Mouse (Mus musculus) adrenal gland, adult 8-10 months (tissue): ENCODE measurements around the gene St7. TPM values are rescaled to one million over a fixed set of nuclear protein-coding genes. Genes with fewer than 3 reads are reported as not detected.

Source experiments
- DNase-seq: peaks from one replicate; pipeline ENCODE4 v3.0.0; 2022
- total RNA-seq, 4 experiments: library from RNA; stranded (reverse); gene quantifications; 2 replicates each; pipeline ENCODE4 v1.2.4; 2022

St7 gene
- total RNA-seq, 4 experiments from 2014 or later, result 24.7 to 32.7 (median 30.4) TPM

DNA sequence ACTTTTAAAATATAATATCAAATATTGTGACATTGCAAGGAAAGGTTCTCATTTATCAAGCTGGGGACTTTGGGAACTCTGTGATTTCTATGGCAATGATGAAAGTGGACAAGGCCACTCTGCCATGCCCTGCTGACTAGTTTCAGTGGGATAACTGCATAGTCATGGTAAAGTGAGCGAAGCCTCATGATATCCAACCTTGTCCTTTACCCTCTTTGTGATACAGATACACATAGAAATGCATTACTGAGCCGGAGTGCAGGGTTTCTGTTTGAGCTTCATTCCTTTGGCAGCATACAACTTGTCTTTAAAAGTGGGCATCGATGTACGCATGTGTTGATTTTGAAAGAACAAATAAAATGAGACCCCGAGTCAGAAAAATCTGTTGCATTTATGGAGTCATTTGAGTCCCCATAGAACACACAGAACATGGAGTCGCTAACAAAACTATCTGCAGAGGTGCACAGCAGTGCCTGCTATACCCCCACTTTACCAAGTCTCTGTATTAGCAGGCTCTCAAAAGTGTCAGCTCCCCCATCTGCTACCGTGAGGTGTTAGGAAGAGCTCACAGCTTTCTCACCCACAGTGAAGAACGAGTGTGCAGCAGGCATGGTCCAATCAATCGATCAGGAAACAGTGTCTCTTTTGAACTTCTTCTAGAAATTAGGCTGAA lies 77.4 kb downstream of the St7 start:
- no peak for DNase-seq

DNA sequence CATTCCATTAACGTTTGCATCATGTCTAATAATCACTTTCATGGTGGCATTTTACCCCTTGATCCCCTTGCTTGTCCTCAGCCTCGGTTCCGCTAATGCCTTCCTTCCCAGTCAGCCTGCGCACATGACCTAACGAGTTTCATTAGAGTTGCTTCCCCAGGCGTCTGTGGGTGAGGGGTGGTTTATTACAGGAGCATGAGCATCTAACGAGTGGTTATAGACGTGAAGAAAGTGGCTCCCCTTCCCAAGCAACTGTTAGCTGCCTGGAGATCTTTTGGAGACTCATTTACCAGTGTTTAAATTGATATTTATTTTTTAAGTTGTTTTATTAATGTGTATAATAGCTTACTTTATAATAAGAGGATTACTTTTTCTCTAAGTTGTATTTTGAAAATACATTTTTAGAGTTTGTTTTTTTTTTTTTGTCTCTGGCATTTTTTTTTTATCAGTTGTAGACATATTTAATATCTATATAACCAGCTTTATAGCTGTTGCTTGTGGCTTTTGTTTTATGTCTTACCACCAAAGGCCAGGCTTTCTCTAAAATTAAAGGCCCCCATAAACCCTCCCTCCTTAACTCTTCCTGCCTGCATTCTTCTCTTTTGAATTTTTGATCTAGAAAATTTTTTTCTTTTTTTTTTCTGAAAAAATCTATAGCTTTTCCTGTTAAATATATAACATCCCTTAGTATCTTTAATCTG lies 78.1 kb downstream of the St7 start:
- DNase-seq, result no peak

DNA sequence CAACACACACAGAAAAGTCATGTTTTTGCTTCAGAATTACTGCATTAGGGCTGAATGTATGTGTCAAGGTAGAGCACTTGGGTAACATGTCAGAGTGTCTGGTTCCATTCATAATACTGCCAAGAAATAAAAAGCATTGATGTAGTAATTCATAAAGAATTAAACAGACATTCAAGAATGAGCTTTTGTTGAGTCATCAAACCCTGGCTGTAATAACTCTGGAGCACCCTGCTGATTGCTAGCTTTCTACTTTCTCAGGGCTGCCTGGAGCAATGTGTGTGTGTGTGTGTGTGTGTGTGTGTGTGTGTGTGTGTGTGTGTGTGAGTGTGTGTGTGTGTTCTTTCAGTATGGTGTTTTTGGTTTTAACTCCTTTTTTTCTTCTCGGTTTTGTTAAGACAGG lies 78.7 kb downstream of the St7 start:
- no peak for DNase-seq

DNA sequence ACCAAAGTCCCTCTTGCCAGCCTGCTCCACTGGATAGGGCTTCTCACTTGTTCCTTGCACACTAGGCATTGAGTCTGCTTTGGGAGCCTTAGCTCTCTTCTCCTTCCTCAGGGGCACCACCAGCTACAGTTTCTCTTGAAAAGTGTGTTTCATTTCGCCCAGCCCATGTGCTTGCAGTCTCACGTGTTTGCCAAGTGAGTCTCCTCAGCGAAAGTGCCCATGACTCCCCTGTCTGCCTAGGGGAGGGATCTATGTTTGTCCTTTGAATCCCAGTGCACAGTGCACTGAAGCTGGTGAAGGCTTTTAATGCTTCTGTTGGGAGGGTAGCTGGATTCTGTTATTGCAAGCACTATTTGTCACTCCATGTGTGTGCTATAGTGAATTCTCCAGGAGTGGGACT lies 79.8 kb downstream of the St7 start:
- peak; percentile 8 for DNase-seq

DNA sequence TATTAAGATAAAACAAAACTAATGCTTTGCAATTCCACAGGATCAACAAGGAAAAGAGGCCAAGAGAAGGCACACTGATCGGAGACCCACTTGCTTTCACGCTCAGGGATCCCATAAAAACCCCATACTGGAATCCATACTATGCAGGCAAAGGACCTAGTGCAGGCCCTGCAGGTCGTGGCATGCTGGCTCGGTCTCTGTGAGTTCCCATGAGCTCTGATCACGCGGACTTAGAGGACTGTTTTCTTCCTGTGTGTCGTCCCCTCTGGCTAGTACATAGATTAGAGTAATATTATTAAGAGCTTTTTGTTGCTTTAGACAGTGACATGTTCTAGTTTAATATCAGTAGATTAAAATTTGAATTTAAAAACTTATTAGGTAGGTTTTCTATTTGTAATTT lies 83.3 kb downstream of the St7 start:
- DNase-seq, result no peak

GRCm38 (mm10) chr6:17777018-17777799 lies 84.5 kb downstream of the St7 start:
- DNase-seq, result no peak

GRCm38 (mm10) chr6:17778648-17779202 lies 86.0 kb downstream of the St7 start:
- DNase-seq, result no peak

- DNase-seq, result no peak
These were observed 90.8 kb downstream of the St7 start for GRCm38 (mm10) chr6:17783511-17783910.

GRCm38 (mm10) chr6:17784523-17784922 lies 91.8 kb downstream of the St7 start:
- no peak for DNase-seq

DNA sequence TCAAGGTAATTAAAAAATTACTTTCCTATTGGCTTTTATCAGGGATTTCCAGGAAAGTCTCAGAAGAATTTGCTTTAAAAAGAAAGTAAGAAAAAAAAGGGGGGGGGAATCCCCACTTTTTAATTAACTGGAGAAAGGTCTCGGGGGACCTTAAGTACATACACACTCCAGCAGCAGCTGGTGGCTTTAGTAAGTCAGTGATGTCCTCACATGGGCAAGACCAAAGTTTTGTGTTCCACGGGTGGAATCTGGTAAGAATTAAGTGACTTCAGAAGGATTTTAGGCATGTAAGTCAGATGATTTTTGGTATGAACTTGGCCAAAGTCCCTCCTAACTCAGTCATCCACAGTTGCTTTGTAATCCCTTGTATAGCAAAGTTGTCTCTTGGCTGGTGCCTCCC lies 92.5 kb downstream of the St7 start:
- no peak for DNase-seq

DNA sequence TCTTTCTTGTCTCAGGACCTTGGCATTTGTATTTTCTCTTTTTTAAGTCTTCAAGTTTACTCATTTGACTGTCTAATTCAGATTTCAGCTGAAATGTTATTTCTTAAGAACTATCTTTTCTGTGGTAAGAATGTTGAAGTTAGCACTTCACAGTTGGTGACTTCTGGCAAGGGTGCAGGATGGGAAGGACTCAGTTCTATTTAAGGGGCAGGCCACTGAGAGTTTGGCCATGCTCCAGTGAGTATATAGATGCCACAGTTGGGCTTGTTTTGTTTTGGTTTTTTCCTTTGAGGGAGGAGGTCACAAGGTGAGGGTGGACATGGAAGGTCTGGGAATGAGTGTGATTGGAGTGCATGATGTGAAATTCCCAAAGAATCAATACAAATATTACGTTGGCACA lies 95.1 kb downstream of the St7 start:
- DNase-seq, result no peak

DNA sequence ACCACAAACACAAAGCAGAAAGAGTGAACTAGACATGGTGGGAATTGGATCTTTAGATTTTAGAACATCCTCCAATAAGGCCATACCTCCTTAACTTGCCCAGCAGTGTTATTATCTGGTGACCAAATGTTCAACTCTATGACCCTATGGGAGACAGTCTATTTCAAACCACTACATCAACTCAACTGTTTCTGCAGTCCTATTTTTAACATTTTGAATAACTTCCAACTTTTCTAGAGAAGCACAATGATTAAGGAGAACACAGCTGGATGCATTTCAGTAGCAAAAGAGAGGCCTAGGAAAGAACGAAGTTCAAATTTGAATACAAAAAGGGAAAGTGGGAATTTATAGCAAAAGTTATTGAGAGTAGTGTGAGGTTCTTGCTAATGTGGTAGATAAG lies 97.5 kb downstream of the St7 start:
- no peak for DNase-seq

GRCm38 (mm10) chr6:17793471-17793870 lies 100.7 kb downstream of the St7 start:
- DNase-seq, result peak; percentile 12

DNA sequence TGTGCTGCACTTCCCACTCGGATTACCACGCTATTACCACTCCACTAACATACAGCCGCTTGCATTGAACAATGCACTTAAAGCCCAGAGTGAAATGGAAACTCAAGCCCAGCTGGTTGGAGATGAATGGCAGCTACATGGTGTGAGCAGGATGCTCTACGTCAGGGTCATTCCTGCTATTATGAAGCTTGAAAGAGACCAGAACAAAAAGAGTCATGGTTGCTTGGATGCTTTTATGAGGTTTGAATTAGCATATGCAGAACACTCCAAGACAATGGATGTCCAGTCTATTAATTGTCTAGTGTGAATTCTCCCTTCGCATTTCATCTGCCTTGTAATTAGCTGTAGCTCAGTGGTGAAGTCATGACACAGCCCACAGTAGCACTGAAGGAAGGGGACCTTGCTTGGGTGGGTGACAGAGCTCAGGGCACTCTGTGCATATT lies 104.6 kb downstream of the St7 start:
- no peak for DNase-seq

DNA sequence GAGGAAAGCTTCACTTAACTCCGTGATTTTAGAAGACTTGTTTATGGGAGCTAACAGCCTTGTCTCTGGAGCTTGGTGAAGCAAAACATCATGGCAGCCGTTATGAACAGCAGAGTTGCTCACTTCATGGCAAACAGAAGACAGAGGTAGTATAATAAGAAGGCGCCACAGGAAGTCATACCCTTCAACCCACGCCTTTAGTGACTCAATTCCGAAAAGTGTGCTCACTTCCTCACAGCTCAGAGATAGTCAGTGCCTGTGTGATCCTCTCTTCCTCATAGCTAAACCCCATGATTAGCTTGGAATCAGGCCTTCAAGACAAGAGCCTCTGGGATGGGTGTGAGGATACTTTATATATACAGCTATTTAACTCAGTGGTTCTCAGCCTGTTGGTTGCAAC lies 108.0 kb downstream of the St7 start:
- DNase-seq, result no peak

DNA sequence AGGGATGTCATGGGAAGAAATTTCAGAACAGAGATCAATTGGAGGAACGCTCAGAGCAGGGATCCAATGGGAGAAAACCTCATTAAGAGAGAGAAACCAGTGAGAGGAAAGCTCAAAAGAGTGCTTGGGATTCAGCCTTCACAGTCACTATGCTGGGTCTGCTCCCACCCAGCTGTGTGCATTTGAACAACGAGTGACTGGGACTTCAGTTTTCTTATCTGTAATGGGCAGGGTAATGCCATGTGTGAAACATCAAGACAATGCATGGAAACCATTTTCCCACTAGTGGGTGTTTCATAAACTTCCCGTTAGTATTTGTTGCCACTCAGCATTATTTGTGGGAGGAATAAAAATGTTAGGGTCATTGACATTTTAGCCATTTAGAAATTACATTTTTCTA lies 111.7 kb downstream of the St7 start:
- no peak for DNase-seq

DNA sequence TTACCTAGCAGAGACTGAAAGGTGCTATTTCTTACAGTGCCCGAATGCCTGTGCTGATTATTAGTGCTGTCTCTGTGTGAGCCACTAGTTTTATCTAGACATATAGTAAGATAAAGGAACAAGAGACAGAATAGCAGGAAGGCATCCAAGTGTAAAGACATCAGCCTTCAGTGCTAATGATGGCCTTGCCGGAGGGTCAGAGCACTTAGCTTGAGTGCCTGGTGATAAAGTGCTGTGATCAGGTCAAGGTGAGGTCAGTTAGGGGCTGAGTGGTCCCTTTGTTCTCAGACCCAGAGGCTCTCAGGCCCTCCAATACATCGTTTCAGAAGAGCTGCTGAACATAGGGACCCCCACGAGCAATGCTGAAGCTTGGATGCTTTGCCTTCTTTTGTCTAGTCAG lies 113.8 kb downstream of the St7 start:
- DNase-seq, result no peak

GRCm38 (mm10) chr6:17811063-17811462 lies 118.3 kb downstream of the St7 start:
- DNase-seq, result no peak

DNA sequence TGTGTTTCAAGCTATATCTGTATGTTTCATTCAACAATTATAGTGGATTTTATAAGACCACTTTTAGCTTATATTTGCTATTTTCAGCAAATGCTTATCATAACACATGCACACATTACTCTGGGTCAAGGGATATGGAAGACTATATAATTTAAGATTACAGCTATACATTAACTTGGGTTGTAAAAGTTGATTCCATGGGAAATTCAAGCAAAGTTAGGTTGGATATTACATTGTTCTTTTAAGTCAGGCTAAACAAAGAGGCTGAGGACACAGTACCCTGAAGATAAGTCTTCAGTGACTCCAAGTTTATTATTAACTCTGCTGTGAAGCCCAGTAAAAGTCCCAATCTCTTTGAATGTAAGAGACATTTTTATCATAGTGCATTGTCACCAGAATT lies 118.8 kb downstream of the St7 start:
- no peak for DNase-seq

DNA sequence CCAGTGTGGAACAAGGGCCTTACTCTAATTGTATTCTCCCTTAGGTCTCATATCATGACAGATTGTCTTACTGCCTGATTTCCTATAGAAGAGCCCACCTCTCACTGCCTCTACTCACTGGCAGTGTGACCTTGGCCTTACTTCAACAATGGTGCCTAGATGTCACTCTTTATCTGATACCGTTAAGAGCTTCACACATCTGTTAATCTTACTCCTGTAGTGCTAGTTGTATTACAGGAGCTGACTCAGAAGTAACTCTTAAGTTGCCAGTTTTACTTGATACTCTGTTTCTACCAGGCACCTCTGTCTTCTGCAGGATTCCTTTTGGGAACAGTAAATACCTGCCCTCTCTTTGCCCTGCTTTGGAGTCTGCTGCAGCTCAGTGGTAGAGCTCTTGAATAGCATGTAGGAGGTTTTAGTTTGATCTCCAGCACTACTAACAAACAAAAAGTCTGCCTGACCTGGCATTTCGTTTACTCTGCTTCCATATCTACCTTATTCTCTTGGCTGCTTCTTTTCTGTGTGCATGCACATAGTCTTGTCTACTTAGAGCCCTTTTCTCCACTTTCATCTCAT lies 121.4 kb downstream of the St7 start:
- no peak for DNase-seq

DNA sequence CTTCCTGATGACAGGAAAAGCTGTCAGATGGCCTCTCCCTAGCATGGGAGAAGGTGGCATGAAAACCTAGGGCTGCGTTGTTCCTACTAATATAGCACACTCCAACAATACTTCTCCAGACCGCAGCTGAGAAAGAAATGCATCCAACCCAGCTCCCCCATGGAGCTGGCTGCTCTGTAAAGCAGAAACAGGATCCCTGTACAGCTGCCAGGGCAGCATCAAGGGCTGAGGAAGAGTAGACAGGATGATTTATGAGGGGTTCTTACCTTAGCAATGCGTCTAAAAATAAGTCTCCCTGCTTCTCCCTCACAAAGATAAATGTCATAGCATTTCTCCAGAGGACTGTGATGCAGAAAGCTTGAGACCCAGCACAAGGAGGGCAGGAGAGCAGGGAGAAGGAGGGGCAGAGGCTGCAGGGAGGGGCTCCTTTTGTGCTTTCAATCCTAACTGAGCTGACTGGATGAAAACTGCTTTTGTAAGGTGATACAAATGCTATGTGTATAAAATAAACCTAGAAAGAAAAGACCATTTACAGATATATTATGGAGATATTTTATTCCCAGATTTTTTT lies 124.2 kb downstream of the St7 start:
- DNase-seq, result no peak

- no peak for DNase-seq
These were observed 130.9 kb downstream of the St7 start for GRCm38 (mm10) chr6:17823614-17824013.

DNA sequence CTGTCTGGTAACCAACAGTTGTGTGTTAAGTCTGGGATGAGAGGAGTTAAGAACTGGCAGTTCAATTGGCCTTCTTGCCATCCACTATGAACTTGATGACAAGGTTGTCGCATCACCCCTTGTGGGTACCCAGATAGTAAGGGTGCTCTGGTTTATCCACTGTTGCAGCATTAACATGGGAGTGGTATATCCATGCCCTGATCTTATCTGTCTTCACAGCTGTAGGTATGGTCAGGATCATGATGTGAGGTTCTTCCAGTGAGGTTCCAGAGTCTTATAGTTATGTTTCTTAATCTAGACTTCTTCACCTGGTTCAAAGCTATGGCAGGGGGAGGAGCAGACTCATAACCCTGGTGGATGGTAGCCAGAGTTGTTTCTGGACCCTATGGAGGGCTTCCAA lies 132.0 kb downstream of the St7 start:
- no peak for DNase-seq
